Mouse (Mus musculus) thymus, postnatal 4 days (tissue): ENCODE measurements at regions not wholly inside any gene's neighbourhood (a gene's known extent, or its start where the extent isn't known, plus 50 kb on each side); places are given as distances from the start of the nearest gene placed in this dataset.
A peak's percentile ranks its signal among the peaks of the same experiment; 100 is the strongest.

Experiments
- DNase-seq: peaks from one replicate; pipeline ENCODE4 v3.0.0; 2021

DNA sequence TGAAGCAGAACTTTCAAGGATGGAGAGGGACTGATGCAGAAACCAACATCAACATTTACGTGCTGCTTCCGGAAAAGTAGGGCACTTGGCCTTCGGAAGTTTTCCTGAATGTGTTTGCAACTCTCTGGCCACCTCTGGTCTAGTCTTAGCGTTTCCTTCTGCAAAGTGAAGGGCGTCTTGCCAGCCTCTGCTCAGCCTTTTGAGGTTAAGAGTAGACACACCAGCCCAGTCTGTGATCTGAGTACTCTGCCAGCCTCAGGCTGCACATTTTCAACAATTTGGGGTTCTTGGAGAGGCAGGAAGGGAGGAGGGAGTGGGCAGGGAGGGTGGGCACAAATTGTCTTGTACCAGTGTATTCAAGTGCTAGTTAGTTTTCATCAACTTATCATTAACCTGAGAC, 176.7 kb upstream of the Egln3 start:
- DNase-seq: no peak

GRCm38 (mm10) chr12:54378576-54378975, 174.9 kb upstream of the Egln3 start:
- no peak for DNase-seq

DNA sequence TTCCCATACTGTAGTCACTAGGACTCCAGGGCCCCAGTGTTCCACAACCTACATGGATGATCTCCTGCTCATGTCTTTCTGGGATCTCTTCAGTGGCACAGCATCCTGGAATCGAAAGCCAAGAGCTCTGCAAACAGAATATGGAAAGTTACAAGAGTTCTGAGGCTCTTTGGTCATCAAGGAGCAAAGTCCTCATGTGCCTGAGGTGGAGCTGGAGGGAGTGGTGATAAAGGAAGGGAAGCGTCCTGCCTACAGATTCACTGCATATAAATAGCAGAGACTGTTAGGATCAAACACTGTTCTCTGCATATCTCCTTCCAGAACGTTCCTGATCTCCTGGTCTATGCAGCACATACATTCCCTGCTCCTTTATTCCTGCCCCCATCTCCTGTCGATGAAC, 170.4 kb upstream of the Egln3 start:
- no peak for DNase-seq

GRCm38 (mm10) chr12:54369217-54369616, 165.6 kb upstream of the Egln3 start:
- DNase-seq: no peak

- DNase-seq: no peak
Measured at GRCm38 (mm10) chr12:54364381-54365095, 160.9 kb upstream of the Egln3 start.

DNA sequence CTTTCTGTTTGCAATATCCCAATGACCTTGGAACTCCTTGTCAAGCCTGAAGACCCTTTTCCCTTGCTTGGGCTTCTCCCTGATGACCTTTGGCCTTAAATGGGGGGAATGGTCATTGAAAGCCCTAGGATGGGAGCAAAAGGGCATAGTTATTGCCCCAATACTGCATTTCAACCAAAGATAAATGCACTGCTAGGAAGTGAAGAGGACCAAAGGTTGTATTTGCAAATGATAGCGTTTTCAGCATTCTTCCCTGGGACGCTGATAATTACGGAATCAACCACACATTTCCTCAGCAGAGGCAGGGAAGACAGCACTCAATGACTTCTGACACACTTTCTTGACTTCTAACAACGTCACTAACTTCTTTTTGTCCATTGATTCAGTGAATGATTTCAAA, 158.1 kb upstream of the Egln3 start:
- DNase-seq: no peak

GRCm38 (mm10) chr12:54354187-54354586, 150.5 kb upstream of the Egln3 start:
- DNase-seq: no peak

DNA sequence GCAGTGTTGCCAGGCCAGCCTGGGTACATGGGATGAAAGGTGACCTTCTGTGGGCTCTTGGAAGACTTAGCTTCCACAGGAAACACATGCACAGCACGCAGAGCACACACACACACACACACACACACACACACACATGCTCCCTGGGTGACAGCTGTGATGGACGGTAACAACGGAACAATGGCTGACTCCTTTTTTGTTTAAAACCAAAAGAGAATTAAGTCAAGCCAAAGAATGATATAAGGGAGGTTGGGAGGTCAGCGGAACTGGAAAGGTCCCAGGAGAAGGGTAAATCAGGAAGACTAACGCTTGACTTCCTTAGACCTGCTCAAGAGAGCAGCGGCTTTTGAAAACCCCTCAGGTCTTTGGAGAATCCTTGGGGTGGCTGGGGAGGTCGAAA, 150.0 kb upstream of the Egln3 start:
- no peak for DNase-seq

- DNase-seq: peak; percentile 62
Measured at GRCm38 (mm10) chr12:54352963-54353606, 149.4 kb upstream of the Egln3 start.

GRCm38 (mm10) chr12:54350293-54350692, 146.6 kb upstream of the Egln3 start:
- no peak for DNase-seq

DNA sequence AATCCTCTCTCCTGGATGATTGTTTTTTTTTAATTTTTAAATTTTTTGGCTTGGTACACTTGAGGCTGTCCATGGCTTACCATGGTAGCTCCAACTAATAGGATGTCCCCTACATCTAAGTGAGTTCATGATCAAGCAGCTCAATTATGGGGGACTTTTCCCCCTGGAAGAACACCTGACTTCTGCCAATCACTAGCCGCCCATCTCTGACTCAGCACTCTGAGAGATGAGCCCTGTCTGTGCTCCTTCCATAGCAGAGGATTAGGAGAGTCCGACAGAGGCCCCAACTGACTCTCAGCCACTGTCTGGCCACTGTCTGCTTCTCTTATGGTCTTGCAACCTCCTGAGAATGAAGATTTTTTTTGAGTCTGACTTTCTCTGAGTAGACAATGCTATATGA, 145.7 kb upstream of the Egln3 start:
- DNase-seq: no peak

GRCm38 (mm10) chr12:54343493-54343892, 139.8 kb upstream of the Egln3 start:
- no peak for DNase-seq

GRCm38 (mm10) chr12:54335509-54335908, 131.8 kb upstream of the Egln3 start:
- no peak for DNase-seq

DNA sequence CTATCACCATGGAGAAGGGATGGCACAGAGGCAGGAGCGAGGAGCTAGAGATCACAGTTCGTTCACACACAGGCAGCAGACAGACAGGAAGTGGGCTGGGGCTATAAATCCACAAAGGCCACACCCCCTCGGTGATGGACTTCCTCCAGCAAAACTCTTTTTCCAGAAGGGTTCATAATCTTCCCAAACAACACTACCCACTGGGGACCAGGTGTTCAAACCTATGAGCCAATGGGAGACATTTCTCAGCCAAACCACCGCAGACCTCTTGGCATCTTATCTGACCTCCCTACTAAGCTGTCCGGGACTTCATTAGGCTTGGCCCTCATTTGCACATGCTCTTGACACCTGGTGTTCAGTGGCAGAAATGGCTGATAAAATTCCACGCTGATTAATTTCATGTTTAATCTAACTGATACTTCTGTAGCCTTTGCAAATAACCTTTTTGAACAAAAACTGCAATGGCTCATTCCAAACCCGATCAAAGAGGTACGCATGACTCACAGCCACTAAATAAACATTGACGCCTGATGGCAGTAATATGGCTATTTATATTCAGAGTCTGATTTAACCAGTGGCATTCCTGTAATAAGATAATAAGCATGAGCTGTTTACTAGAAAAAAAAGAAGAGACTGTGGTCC, 131.0 kb upstream of the Egln3 start:
- DNase-seq: peak; percentile 34

DNA sequence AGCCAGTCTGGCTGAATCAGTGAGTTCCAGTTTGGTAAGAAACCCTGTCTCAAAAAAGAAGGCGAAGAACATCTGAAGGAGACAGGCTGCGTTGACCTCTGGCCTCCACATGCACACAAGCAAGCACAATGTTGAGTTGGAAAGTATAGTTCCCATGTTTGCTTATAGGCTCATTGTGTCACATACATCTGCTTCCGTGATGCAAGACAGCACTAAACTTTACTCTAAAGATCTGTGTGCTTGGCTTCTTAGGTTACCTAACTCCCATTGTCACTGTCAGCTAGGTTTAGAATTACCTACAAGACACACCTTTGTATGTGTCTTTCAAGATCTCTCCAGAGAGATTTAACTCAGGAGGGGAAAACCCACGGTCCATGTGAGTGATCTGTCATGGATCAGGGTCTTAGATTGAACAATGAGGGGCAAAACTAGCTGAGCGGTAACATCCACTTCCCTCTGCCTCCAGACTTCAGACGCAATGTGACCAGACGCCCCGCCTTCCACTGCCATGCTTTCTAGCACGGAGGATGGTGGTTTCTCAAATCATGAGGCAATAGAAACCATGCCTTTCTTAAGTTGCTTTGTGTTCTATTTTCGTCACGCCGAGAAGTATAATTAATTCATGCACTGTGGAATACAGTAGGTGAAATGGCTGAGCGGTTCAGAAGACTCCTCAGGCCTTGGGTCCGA, 130.1 kb upstream of the Egln3 start:
- no peak for DNase-seq

GRCm38 (mm10) chr12:54327483-54327882, 123.8 kb upstream of the Egln3 start:
- DNase-seq: no peak

DNA sequence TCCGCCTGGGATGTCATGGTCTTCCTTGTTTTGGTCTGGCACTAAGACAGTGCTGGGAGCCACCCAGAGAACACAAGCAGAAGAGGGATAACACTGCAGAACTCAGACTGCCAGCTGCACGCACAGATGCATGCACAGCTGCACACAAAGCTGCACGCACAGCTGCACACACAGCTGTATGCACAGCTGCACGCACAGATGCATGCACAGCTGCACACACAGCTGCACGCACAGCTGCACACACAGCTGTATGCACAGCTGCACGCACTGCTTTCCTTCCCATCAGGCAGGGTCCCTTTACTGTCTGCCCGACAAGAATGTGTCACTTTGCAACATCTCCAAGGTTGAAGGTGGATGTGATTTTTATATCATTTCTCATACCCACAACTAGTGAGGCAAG, 122.9 kb upstream of the Egln3 start:
- DNase-seq: no peak

GRCm38 (mm10) chr12:54320533-54320932, 116.9 kb upstream of the Egln3 start:
- peak; percentile 60 for DNase-seq

DNA sequence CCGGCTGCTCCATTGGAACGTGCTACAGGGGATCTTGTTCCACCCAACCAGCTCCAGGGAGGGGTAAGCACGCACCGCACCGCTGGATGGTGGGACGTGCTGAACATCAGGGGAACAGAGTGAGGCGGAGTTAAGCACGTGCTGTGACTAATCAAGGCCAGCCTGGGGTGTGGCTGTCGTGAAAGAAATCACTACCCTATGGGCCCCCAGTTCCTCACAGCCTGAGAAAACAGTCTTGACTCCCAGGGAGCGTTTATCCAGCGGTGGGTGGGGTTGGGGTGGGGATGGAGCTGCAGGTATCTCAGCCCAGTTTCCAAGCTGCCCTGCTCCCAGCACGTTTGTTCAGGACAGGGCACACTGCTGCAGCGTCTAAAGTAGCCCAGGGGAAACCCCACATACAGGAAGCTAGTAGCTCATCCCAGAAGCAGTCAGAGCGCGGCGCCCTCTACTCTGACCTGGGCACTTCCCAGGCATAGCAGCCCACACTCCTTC, 113.4 kb upstream of the Egln3 start:
- DNase-seq: peak; percentile 62

DNA sequence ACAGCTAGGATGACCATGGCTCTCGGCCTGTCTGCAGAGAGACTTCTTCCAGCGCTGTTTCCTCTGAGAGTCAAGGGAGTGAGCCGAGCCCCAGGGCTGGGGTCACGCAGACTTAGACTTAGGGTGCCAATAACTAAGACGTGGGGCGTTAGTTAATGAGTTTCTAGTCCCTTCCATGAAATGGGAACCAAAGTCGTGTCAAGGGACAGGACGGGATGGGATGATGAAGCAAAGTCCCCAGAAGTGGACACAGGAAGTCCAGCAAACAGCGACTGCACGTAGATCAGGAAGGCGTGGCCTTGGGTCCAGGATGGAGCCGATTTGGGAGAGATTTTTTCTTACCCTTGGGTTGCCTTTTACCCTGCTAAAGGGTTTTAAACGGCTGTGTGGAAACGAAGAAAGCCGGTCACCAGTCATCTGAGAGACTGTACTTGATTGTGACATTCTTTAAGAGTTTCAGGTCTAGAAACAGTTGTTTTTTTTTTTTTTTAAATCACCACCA, 112.5 kb upstream of the Egln3 start:
- no peak for DNase-seq

DNA sequence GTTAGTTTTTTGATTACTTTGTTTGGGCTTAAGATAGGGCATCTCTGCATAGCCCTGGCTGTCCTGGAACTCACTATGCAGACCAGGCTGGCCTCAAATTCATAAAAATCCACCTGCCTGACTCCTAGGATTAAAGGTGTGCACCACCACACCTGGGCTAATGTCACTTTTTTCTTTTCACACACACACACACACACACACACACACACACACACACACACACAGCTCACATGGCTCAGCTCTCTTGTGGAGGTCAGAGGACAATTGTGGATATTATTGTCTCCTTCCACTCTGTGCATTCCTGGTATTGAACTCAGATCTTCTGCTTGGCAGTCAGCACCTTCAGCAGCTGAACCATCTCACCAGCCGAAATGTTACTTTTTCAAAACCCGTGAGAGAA, 110.5 kb upstream of the Egln3 start:
- no peak for DNase-seq

DNA sequence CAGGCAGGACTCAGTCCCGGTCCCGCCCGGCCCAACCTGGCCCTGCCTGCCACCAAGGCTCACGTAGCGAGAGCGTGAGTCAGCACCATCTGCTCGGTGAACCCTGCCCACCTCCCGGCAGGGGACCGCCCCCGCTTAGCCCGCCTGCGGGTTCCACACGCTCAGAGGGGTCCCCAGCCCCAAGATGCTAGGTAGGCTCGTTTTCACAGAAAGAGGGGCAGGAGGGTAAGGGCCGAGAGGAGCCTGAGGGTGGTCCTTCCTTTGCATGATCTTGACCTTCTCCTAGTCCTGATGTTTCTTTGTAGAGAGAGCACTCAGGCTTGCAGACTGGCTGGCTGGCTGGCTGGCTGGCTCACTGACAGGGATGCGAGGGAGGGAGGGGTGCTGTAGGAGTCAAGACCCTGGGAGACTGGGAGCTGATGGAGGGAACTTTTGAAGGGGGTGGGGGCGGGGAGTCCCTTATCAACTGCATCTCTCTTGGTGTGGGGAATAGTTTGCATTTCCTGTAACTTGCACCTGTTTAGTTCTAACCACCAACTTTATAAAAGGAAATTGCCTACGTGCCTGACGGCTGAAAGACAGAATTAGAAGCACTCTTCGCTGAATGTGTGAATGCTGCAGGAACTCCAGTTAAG, 109.7 kb upstream of the Egln3 start:
- DNase-seq: peak; percentile 87
